Mouse (Mus musculus) frontal cortex, adult 2 months (tissue): ENCODE measurements around the gene Gm13941. TPM values are rescaled to one million over a fixed set of nuclear protein-coding genes. Genes with fewer than 3 reads are reported as not detected.
A peak's percentile ranks its signal among the peaks of the same experiment; 100 is the strongest.

Experiments used
- DNase-seq, 2 experiments: peaks; one replicate each; pipeline ENCODE4 v3.0.0; 2022; ENCODE audit warnings: low spot score in 1 of 2; ENCODE audit errors: extremely low spot score in 1 of 2
- polyA plus RNA-seq: library from polyadenylated mRNA; depleted of rRNA; stranded (reverse); fragments of >200 nt; gene quantifications from 2 replicates; pipeline ENCODE4 v1.2.3, GENCODE M21; 2012; rRNA removed

Gene Gm13941
- polyA plus RNA-seq, result not detected in 2 replicates

- no peak for DNase-seq
These were observed at the start of gene Gm13941 for GRCm38 (mm10) chr2:111105882-111106281. Gene Gm13941, minus strand, starts transcription at chr2:111105982.

- DNase-seq, result no peak
These were observed 47.1 kb upstream of the Gm13941 start, which contains the start of gene Gm15130 for GRCm38 (mm10) chr2:111152836-111153235. Gene Gm15130, minus strand, starts transcription at chr2:111152936.

DNA sequence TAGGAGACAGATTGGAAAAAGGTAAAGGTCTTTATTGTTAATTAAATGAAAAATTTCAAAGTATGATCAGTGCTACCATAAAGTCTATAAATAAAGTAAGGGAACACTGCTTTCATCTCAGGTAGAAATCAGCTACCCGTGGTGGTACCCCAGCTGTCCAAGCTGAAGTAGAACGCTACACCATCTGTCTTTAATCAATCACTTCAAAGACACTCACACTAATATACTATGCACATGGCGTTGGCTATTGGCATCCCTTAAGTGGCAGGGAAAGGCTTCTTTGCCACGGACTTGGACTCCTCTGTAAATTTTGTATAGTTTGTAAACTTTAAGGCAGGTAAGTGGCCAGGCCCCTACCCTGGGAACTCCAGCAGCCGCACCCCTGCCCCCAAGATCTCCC lies 30.0 kb upstream of the Gm13941 start:
- DNase-seq, result no peak

DNA sequence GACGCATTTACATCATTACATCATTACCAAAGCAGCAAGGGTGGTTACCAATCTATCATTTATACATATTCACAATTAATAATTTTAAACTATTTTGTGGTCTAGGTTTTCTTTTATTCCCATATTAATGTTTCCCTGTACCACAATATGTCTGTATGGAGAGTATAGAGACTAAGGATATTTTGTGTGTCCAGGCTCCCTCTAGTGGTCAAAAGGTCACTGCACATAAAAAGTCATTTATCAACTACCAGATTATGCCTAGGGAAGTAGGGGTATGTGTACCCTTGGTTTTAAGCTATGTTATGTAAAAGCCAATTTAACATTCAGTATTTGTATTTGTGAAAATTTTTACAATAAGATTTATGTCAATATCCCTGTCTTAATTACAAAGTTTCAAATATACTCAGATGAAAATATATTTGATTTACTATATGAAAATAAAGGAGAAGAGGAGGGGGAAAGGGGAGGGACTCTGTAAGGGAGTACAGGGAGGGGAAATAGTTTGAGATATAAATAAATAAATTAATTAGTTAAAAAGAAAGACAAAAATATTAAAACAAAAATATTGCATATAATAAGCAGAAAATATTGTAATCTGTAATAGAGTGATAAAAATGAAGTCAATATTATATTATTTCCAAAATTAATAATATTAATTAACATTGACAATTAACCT lies 47.1 kb downstream of the Gm13941 start:
- DNase-seq, result peak in 1 of 2 experiments; percentile 73

Other genes starting within 250 kb of the Gm13941 start
- 39.9 and 40.9 TPM in 2 replicates for gene Ano3, start 155.1 kb downstream of the Gm13941 start, polyA plus RNA-seq
- gene Gm15130, start 47.0 kb upstream of the Gm13941 start, polyA plus RNA-seq, result not detected in 2 replicates
- not detected in 2 replicates for gene 4930430A15Rik, start 123.6 kb upstream of the Gm13941 start, polyA plus RNA-seq
- gene Olfr1275, start 129.3 kb upstream of the Gm13941 start, polyA plus RNA-seq, result not detected in 2 replicates
- not detected in 2 replicates for gene Olfr1276, start 148.5 kb upstream of the Gm13941 start, polyA plus RNA-seq
- gene Olfr1277, start 168.1 kb upstream of the Gm13941 start, polyA plus RNA-seq, result not detected in 2 replicates
- gene Olfr1278, start 184.2 kb upstream of the Gm13941 start, polyA plus RNA-seq, result not detected in 2 replicates
- gene Olfr1279, start 194.7 kb upstream of the Gm13941 start, polyA plus RNA-seq, result not detected in 2 replicates
- not detected in 2 replicates for gene Olfr1280, start 208.0 kb upstream of the Gm13941 start, polyA plus RNA-seq
- gene Olfr1281, start 220.5 kb upstream of the Gm13941 start, polyA plus RNA-seq, result not detected in 2 replicates
- not detected in 2 replicates for gene Olfr1282, start 230.1 kb upstream of the Gm13941 start, polyA plus RNA-seq